Mouse (Mus musculus): ENCODE measurements around the gene Ranbp3.

Ranbp3 gene

GRCm38 (mm10) chr17:56728117-56728516 lies 55.0 kb downstream of the Ranbp3 start:
- peak; percentile 36 for DNase-seq

- no peak for DNase-seq
These were observed 56.1 kb downstream of the Ranbp3 start for GRCm38 (mm10) chr17:56729151-56729550.

GRCm38 (mm10) chr17:56729656-56730055 lies 56.6 kb downstream of the Ranbp3 start:
- no peak for DNase-seq

GRCm38 (mm10) chr17:56736534-56736933 lies 63.4 kb downstream of the Ranbp3 start:
- DNase-seq: no peak

- no peak for DNase-seq
These were observed 65.1 kb downstream of the Ranbp3 start for GRCm38 (mm10) chr17:56738221-56738620.

GRCm38 (mm10) chr17:56740118-56740787 lies 67.2 kb downstream of the Ranbp3 start:
- no peak for DNase-seq

GRCm38 (mm10) chr17:56740788-56741160 lies 67.7 kb downstream of the Ranbp3 start:
- no peak for DNase-seq

- DNase-seq: no peak
These were observed 71.1 kb downstream of the Ranbp3 start for GRCm38 (mm10) chr17:56744173-56744572.

GRCm38 (mm10) chr17:56751404-56752072 lies 78.4 kb downstream of the Ranbp3 start:
- DNase-seq: peak; percentile 16

GRCm38 (mm10) chr17:56753452-56753851 lies 80.4 kb downstream of the Ranbp3 start:
- no peak for DNase-seq

GRCm38 (mm10) chr17:56754271-56755185 lies 81.4 kb downstream of the Ranbp3 start:
- DNase-seq: no peak

- peak; percentile 30 for DNase-seq
These were observed 83.8 kb downstream of the Ranbp3 start for GRCm38 (mm10) chr17:56756703-56757399.

GRCm38 (mm10) chr17:56757416-56758123 lies 84.5 kb downstream of the Ranbp3 start, which contains the start of gene Nrtn:
Gene Nrtn (minus strand): TSS chr17:56757530.
- peak; percentile 91 for DNase-seq

GRCm38 (mm10) chr17:56758132-56758531 lies 85.0 kb downstream of the Ranbp3 start:
- DNase-seq: peak; percentile 85

- no peak for DNase-seq
These were observed 86.2 kb downstream of the Ranbp3 start for GRCm38 (mm10) chr17:56759261-56759660.

- no peak for DNase-seq
These were observed 88.0 kb downstream of the Ranbp3 start for GRCm38 (mm10) chr17:56761077-56761476.

Data from lung, postnatal 36 days (tissue).